Mouse (Mus musculus) adrenal gland, adult 8-10 months (tissue): ENCODE data around the gene Nyap1. TPM values are rescaled to one million over a fixed set of nuclear protein-coding genes. Genes with fewer than 3 reads are reported as not detected.
"Not testable (repeated sequence)": the region's sequence is repeated elsewhere in the genome, so short reads cannot be mapped to it uniquely, and the experiment has no call there.

ENCODE experiments used
- DNase-seq: peaks from one replicate; pipeline ENCODE4 v3.0.0; 2022
- total RNA-seq, 4 experiments: library from RNA; stranded (reverse); gene quantifications; 2 replicates each; pipeline ENCODE4 v1.2.4; 2022

Gene Nyap1
- total RNA-seq, 4 experiments from 2014 or later: 4.4 to 10.2 (median 7.1) TPM

DNA sequence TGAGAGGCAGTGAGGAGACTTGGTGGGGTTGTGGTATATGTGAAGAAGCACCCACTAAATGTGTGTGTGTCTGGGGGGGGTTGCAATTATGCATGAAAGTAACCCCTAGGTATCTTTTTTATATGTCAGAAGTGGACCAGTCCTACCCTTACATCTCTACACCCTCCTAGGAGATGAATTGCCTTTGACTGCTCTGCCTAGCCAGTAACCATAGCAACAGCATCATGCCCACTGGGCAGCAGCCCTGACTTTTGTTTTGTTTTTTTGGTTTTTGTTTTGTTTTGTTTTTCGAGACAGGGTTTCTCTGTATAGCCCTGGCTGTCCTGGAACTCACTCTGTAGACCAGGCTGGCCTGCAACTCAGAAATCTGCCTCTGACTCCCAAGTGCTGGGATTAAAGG is 27.1 kb upstream of the Nyap1 start:
- no peak for DNase-seq

DNA sequence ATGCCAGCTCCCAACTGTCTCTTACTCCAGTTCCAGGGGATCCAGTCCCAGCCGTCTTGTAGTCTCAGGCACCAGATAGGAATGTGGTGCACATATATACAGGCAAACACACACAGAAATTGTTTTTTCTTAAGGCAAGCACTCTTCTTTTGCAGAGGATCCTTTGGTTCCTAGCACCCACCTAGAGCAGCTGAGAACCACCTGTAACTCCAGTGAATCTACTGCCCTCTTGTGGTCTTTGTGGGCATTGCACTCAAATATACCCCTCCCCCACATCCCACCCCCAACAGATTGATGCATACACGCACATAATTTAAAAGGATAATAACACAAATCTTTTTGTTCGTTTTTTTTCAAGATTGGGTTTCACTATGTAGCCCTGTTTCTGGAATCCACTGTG is 24.9 kb upstream of the Nyap1 start:
- DNase-seq: no peak

DNA sequence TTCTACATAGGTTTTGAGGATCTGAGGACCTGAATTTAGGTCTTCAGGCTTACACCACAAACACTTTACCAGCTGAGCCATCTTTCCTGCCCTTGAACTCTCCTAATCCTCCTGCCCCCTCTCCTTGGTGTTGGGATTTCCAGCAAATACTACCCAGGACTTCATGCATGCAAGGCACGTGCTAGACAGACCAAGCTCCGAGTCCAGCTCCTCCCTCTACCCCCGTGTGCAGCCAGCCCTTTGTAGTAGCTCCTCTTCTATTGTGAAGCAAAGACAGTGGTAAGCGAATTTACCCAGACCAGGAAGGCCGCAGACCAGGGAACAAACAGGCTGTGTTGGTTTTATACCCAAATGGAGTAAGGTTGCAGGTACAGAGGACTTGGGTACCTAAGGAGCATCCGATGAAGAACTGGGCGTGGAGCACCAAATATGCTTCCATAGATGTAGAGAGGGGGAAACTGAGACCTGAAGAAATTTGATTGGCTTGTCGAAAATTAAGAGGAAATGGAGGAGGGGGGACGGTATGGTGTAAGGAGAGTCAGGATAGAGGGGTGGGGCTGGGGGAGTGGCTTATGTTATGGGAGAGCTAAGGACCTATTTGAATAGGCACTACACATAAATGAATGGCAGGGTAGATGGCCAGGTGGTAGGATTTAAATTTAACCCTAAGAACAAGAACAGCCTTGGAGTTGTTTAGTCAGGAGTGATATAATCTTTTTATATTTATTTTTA is 23.4 kb upstream of the Nyap1 start:
- no peak for DNase-seq

DNA sequence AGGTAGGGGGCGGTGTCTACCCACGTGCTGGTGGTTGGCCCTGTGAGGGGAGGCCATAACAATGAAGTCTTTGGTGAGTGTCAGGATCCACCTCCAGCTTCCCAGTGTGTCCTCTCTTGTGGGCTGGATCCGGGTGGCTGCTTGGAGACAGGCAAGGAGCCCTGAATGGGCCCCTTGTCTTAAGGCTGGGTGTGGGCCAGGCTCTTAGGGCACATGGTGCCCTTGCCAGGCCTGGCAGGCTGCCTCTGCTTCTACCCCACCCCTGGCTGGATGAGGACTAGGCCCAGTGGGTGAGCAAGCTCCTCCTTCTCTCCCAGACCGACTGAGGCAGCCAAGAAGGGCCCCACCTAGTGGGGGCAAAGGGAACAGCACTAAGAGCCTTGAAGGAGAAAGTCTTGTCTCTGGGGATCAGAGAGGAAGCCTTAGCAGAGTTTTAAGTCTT is 18.6 kb upstream of the Nyap1 start:
- peak; percentile 76 for DNase-seq

DNA sequence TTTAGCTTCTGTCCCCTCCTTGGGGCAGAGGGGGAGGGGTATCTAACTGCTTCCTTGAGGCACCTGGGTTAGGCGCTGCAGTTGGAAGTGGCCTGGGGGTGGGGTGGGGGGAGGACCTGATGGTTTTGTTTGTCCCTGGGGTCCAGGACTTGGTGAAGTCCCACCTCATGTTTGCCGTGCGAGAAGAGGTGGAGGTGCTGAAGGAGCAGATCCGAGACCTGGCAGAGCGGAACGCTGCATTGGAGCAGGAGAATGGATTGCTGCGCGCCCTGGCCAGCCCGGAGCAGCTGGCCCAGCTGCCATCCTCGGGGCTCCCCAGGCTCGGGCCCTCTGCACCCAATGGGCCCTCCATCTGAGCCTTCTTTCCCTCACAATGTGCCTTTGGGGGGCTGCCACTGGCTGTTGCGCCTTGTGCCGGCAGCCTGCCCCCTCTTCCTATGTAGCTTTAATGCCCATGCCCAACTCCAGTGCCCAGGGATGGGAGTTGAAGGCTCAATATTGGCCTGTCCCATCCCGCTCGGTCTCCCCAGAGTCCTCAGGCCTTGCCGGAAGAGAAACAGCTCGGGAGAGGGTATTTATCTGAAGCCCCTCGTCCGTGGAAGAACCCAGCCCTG is 17.6 kb upstream of the Nyap1 start:
- DNase-seq: no peak

DNA sequence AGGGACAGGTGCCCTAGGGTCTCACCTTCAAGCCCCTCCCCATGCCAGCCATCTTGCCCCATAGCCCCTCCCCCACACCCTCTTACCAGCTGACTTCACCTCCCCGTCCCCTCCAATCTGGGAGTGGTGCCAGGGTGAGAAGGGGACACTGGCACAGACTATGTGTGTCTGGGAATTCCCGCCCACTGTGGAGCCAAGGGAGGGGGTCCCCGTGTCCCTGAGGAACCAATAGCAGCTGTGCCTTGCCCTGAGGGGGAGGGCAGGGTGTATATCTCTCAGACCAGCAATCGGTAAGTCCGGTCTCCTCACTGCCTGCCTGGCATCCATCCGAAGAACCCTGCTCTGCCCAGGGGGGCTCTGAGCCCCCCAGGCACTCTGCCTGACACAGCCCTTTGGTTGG is 16.5 kb upstream of the Nyap1 start:
- DNase-seq: no peak

DNA sequence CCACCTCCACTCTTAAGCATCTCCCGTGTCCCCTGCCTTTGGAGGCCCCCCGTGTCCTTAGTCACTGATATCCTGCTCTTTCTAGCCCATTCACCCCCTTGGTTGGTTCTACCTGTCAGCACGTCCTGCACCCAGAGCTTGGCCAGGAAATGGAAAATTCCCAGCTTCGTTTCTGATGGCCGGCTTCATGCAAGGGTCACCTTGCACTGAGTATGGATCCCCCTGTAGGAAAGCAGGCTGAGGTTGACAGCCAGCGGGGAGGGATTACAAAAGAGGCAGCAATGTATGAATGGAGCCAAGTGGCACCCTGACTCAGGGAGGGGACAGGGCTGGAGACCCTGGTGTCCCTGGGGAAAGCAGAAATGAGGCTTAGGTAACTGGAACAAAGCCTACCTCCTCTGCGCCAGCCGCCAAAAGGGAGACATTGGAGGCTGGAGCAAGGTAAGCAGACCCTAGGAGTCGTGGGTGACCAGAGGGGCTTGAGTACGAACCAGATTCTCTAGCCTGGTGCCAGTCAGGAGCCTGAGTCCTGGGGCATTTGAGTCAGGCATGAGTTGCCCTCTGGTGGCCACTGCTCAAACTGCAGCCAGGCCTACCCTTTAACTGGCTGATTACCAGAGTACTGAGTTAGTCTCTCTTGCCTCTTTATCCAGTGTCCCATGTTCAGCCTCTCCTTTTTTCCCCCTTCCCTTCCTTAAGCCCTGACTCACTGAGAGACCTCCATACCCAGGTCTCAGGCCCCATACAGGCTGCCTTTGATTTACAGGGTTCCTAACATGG is 15.7 kb upstream of the Nyap1 start:
- peak; percentile 71 for DNase-seq

DNA sequence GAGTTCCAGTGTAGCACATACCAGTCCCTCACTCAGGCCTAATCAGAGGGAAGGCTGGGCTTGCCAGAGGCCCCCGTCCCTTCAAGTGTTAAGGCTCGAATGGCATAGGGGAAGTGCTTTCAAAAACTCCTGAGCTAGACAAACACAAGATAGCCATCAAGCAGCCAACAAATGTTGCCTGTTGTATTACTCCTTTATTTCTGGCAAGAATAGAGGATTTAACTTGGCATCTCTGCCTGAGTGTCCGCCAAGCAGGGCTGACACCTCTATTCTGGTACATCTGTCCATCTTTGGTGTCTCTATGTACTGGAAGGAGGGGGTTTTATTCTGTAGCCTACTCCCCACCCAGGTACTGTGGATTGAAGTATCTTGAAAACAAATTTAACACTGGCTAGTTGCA is 14.7 kb upstream of the Nyap1 start:
- DNase-seq: no peak

DNA sequence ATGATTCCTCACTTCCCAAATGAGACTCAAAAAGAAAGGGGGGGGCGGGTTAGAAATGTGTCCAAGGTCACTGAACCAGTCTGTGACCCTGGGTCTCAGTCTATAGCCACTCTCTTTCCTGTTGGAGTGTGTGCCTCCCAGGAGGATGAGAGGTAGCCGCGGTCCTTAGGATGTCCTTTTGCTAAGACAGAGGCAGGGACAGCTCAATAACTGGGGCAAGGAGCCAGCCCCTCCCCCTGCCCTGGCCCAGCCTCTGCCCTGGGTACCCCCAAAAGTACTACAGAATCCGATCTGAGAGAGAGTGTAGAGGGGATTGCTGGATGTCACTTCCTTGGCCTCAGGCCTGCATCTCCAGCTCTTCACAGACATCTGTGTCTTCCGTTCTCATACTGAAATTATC is 14.0 kb upstream of the Nyap1 start:
- DNase-seq: no peak

DNA sequence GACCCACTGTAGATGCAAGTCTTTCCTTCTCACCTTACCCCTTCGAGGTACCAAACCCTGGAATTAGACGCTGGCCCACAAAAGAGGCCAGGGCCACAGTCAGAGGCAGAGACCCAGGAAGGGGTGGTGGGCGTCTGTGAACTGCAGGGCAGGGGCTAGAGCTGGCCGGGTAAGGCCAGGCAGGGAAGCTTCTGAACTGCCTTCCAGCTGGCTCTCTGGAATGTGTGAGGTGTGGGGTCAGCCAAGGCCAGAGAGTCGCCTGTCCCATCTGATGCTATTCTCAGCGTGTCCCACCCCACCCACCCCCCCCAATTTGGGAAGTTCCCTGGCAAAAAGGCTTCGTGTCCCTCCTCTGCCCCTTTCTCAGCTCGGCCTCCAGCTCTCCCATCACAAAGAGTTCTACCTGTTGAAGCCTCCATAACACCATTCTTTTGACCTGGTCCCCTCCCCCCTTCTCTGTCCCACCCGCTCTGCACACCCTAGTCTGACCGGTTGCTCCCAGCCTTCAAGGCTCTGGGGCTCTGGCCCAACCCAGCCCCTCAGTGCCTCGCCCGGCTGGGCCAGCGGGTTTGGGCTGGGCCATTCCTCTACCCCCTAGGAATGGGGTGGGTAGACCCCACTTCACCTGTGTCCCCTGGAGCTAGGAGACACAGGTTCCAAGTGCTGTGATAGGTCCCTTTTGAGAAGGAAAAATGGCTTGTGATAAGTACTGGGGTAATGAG is 11.9 kb upstream of the Nyap1 start:
- DNase-seq: no peak

DNA sequence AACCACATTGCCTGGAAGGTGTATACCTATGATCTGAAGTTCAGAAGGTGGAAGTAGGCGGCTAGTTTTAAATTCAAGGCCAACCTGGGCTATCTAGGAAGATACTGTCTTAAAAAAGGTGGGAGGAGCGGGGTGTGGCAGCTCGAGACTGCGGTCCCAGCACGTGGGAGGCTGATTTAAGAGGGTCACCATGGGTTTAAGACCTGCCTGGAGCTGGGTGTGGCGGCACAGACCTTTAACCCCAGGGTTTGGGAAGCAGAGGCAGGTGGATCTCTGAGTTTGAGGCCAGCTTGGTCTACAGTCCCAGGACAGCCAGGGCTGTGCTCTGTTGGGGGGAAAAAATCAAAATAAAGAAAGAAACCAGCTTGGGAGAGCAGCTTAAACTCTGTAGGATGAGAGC is 10.6 kb upstream of the Nyap1 start:
- DNase-seq: no peak

DNA sequence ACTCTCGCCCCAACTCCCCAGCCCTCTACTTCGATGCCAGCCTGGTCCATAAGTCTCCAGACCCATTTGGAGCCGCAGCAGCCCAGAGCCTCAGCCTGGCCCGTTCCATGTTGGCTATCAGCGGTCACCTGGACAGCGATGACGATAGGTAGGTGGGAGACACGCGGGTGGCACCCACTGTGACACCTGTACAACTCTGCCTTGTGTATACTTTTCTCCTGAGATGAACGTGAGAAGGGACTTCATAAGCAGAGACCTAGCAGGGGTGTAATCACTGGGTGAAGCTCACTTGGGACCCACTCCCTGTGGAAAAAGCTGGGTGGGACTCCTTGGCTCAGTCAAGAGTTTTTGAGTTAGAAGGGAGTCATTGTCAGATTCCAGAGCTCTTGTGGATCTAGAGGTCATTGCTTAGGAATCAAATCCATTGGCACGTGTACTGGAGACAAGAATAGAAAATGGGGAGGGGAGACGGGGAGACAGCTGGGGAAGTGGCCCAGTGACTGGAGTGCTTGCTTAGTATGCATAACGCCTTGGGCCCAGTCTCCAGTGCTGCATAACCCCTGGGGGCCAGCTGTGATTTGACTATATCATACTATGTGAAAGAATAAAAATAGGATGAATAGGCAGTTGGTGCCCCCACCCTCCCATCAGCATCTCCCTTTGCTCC is 9.9 kb upstream of the Nyap1 start:
- no peak for DNase-seq

DNA sequence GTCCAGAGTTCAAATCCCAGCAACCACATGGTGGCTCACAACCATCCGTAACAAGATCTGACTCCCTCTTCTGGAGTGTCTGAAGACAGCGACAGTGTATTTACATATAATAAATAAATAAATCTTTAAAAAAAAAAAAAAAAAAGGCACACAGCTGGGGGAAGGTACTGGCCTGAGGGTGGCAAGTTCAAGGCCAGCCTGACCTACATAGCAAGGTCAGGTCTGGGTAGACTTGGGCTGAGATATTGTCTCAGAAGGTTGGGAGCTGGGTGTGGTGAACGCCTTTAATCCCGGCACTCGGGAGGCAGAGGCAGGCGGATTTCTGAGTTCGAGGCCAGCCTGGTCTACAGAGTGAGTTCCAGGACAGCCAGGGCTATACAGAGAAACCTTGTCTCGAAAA is 8.8 kb upstream of the Nyap1 start:
- not testable (repeated sequence) for DNase-seq

DNA sequence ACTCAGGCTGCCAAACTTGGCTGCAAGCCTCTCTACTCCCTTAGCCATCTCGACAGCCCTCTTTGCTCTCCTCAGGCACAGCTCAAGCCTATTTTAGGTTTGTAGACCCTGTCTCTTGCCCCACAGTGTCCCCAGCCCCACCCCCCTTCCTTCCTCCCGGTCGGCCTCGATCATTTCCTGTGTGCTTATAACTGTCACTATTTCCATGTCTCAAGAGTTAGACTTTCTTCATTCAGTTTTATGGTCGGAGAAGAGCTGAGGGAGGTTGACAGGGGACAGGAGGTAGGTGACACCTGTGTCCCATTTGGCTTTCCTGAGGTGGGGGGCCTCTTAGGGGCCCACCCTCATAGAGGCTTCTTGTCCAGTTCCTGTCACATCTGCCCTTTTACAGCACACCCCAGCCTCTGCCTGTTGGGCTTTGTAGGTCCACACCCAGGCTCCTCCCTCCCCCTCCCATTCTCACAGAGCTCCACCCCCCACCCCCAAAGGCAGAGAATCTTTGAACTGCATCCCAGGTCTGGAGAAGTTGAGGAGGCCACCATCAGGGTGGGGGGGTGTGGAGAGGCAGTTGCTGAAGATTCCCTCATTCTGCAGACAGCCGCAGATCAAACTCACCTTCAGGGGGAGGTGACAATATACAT is 7.9 kb upstream of the Nyap1 start:
- DNase-seq: no peak

DNA sequence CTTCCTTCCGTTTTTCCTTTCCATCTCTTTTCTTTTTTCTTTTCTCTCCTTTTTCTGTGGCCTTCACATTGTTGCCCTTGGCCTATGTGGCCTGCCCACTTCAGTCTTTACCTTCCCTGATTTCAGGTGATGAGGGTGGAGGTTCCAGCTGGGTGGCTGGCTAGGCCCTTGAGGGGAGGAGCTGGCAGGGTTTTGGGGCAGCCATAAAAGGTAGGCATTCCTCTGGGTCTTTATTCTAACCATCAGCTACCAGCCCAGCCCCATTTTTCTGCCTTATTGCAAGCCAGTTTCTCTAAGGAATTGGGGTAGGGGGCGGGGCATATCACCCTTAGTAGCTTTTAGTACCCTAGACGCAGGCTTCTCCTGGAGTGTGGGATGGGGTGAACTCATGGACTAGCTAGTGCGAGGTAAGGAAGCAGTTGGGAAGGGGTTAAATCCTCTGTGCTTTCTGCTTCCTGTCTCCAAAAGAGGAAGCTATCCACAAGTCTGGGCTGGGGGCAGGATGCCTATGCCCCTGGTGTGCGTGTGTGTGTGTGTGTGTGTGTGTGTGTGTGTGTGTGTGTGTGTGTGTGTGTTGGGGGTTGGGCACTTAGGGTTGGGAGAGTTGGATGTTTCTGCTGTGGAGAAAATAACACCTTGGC is 6.8 kb upstream of the Nyap1 start:
- DNase-seq: no peak

DNA sequence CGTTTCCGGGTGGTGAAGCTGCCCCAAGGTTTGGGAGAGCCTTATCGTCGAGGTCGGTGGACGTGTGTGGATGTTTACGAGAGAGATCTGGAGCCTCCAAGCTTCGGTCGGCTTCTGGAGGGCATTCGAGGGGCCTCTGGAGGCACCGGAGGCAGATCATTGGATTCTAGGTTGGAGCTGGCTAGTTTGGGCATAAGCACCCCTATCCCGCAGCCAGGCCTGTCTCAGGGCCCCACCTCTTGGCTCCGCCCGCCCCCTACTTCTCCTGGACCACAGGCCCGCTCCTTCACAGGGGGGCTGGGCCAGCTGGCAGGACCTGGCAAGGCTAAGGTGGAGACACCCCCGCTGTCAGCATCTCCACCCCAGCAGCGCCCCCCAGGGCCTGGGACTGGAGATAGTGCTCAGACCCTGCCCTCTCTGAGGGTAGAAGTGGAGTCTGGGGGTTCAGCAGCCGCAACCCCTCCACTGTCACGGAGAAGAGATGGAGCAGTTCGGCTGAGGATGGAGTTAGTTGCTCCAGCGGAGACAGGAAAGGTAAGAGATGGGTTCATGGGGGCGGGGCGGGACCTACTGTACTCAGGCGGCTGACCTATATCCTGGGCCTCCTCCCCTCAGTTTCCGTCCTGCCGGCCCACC is 6.0 kb upstream of the Nyap1 start:
- no peak for DNase-seq

DNA sequence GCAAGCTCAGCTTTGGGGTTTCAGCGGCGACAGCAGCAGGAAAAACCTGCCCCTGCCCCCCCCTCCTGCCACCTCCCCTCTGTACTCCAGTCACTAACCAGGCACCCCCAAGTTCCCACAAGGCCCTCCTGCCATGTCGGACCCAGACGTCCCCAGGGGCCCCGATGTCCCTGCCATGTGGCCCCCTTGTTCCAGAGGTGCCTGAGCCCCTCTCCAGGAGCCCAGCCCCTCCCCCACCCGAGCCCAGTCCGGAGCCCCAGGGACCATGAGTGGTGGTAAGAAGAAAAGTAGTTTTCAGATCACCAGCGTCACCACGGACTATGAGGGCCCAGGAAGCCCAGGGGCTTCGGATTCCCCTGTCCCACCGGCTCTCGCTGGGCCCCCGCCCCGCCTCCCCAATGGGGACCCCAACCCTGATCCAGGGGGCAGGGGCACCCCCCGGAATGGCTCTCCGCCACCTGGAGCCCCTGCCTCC is 5.5 kb upstream of the Nyap1 start:
- no peak for DNase-seq

DNA sequence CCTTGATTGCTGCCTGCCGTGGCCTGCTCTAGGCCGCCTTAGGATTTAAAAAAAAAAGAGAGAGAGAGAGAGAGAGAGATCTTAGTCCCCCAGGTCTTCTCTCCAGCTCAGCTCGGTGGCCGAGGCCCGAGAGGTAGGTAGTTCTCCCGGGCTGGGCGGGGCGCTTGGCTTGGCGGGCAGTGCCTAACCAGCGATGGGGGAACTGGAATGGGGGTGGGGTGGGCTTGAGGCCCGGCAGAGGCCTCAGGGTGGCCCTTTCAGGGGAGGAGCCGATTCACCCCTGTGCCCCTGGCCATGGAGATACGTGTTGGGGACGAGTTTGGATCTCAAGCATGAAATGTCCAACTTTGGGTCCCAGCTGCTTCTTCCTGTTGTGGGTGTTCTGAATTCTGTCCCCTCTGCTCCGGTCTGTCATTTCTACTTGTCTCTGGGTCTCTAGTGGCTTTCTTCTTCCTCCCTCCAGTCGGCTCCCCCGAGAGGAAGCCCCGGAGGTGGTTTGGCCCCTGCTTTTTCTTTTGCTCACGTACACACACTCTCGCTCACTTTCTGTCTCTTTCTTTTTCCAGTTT is 5.0 kb upstream of the Nyap1 start:
- DNase-seq: no peak

DNA sequence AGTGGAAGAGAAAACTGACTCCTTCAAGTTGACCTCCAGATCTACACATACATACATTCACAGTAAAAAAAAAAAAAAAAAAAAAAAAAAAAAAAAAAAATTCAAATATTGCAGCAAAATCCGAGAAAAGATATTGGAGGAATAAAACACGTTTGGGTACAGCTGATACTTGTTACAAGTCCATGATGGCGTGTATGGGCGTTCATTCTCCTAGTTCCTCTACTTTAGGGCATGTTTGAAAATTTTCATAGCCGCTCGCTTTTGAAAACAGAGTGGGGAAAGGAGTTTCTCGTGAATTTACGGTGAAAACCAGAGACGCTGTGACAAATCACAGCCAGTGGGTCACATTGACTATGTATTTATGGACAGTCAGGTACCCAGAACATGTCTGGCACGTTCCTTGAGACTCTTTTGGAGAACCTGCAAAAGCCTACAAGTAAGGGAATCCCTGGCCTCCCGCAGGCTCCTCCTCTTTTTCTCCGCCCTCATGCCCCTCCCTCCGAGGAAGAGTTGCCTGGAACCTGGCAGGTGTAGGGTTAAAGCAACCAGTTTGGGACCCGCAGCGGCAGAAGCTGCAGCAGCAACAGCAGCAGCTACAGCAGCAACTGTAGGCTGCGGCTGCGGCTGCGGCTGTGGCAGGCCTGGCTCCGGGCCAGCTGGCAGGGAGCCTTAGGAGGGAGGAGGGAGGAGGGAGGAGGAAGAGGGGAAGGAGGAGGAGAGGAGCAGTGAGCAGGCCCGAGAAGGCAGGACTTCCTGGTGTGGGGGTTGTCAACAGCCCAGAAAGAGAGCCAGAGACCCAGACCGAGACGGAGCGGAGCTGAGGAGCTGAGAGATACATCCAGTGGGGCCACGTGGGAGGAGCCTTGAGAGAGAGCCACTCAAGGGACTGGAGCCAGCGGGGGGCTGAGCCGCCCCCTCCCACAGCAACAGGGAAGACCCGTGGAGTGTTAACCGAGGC is 4.1 kb upstream of the Nyap1 start, which contains the start of gene Tsc22d4:
Gene Tsc22d4, plus strand, starts transcription at position 517 of the 958 bp plus-strand sequence.
- DNase-seq: peak; percentile 92
